Mouse (Mus musculus): ENCODE data around the gene Osbpl8. TPM values are rescaled to one million over a fixed set of nuclear protein-coding genes. Genes with fewer than 3 reads are reported as not detected.

Gene Osbpl8
- polyA plus RNA-seq, 1 experiment from 2014 or later: 16.1 TPM

GRCm38 (mm10) chr10:111336353-111336713, 171.8 kb downstream of the Osbpl8 start:
- peak overlapping the region; percentile 31 for H3K4me2 ChIP-seq
- H3K27ac ChIP-seq (replicated peaks): no peak overlapping the region
- 0 out of 2 replicates have a peak, but pooled peaks cover 7% of the 10 kb centered on the region for H3K4me1 ChIP-seq (replicated peaks)
- no peaks in the 10 kb centered on the region for H3K27me3 ChIP-seq
- no peaks in the 10 kb centered on the region for H3K36me3 ChIP-seq
- 26% methylated on average over 10 of the region's 10 CpGs for WGBS
- H3K9me3 ChIP-seq: no peaks in the 10 kb centered on the region
- no peak for ATAC-seq (ENCODE audit: low FRiP score, low read depth)
- H3K9ac ChIP-seq: no peak overlapping the region
- no peak overlapping the region for H3K4me3 ChIP-seq

- H3K4me3 ChIP-seq: no peak overlapping the region
- H3K4me2 ChIP-seq: no peak overlapping the region
- H3K27me3 ChIP-seq: no peaks in the 10 kb centered on the region
- 71% methylated on average over 11 of the region's 11 CpGs for WGBS
- H3K9me3 ChIP-seq: no peaks in the 10 kb centered on the region
- no peak for ATAC-seq (ENCODE audit: low FRiP score, low read depth)
- no peak overlapping the region for H3K9ac ChIP-seq
- no peaks in the 10 kb centered on the region for H3K36me3 ChIP-seq
- H3K27ac ChIP-seq (replicated peaks): no peak overlapping the region
- H3K4me1 ChIP-seq (replicated peaks): 0 out of 2 replicates have a peak, but pooled peaks cover 7% of the 10 kb centered on the region
These were observed 174.7 kb downstream of the Osbpl8 start for GRCm38 (mm10) chr10:111339296-111339695.

GRCm38 (mm10) chr10:111341761-111342160, 177.2 kb downstream of the Osbpl8 start:
- H3K9me3 ChIP-seq: no peaks in the 10 kb centered on the region
- 85% methylated on average over 7 of the region's 7 CpGs for WGBS

GRCm38 (mm10) chr10:111343555-111343954, 179.0 kb downstream of the Osbpl8 start:
- no peaks in the 10 kb centered on the region for H3K4me1 ChIP-seq (replicated peaks)
- no peaks in the 10 kb centered on the region for H3K36me3 ChIP-seq
- no peak overlapping the region for H3K4me3 ChIP-seq
- no peak overlapping the region for H3K9ac ChIP-seq
- H3K27me3 ChIP-seq: no peaks in the 10 kb centered on the region
- no peaks in the 10 kb centered on the region for H3K9me3 ChIP-seq
- ATAC-seq (ENCODE audit: low FRiP score, low read depth): no peak
- no peak overlapping the region for H3K27ac ChIP-seq (replicated peaks)
- no peak overlapping the region for H3K4me2 ChIP-seq
- WGBS: 91% methylated on average over 5 of the region's 5 CpGs

More at GRCm38 (mm10) chr10:111341761-111342160, 177.2 kb downstream of the Osbpl8 start:
- Histone ChIP-seq H3K4me2 (no peak overlapping the region), H3K4me3 (no peak overlapping the region), H3K36me3 (no peaks in the 10 kb centered on the region), H3K4me1 (replicated peaks) (no peaks in the 10 kb centered on the region), H3K27me3 (no peaks in the 10 kb centered on the region), H3K9ac (no peak overlapping the region), H3K27ac (replicated peaks) (no peak overlapping the region)
- ATAC-seq (ENCODE audit: low FRiP score, low read depth): no peak

Other genes starting within 250 kb of the Osbpl8 start
- 123 and 125 TPM in 2 replicates for gene Csrp2, start 245.0 kb upstream of the Osbpl8 start, polyA plus RNA-seq (2015; fragmentation: Nextera tagmentation; extraction: Ambion mirVana)
- 49.9 and 50.9 TPM in 2 replicates for gene Zdhhc17, start 154.6 kb upstream of the Osbpl8 start, polyA plus RNA-seq (2015; fragmentation: Nextera tagmentation; extraction: Ambion mirVana)
- gene Bbs10, start 133.9 kb downstream of the Osbpl8 start, polyA plus RNA-seq (2015; fragmentation: Nextera tagmentation; extraction: Ambion mirVana): 4.5 and 5.1 TPM in 2 replicates